ENCODE assay signal across 17 mouse cellular contexts in the genomic region with DNA sequence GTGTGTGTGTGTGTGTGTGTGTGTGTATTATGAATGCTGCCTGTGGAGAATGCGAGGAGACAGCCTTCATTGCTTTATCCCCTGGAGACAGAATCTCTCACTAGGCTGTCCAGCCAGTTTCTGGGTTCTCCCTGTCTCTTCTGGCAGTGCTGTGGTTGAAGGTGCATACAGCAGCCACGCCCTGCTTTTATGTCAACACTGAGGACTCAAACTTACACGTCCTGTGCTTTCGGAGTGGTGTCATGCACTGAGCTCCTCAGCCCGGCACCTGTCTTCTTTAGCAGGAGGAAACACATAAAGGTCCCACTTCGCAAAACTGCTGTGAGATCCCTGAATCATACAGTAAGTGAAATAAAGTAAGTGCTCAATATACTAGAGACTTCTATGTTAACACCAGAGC.
DNase-seq lines count a peak whose midpoint lies in the region; ATAC-seq and TF ChIP-seq lines count a peak whose summit lies in the region.
"Had no signal": no experiment of that assay in that cellular context is flagged by ENCODE, and none has a peak within 500 bp of the region (broad histone marks: within the 10 kb centered on the region; RNA-seq: fewer than 3 reads in every experiment).

No protein-coding gene starts in this region.

- WGBS in spleen, adult 2 months, result 48% methylated on average over 6 of the region's 6 CpGs
- 63% methylated on average over 6 of the region's 6 CpGs for WGBS in stomach, embryonic 16.5 days

- H3K27ac ChIP-seq in spleen, adult 2 months (ENCODE audit: insufficient read depth, low read length), result peak overlapping the region; percentile 65
- peak overlapping the region; percentile 48 for H3K27ac ChIP-seq in stomach, embryonic 16.5 days (ENCODE audit: low read length)
- H3K27ac ChIP-seq: embryonic facial prominence, embryonic 10.5 days; heart, embryonic 13.5 days; midbrain, embryonic 15.5 days; neural tube, embryonic 13.5 days had no signal

- peak in 1 of 2 experiments; percentile 27 for DNase-seq in spleen, adult 2 months (ENCODE audit: low read depth in 1 of 2, low spot score in 2 of 2)
- DNase-seq in spleen, adult 12 weeks (ENCODE audit: low spot score), result no peak
- peak; percentile 69 for DNase-seq in induced T-regulatory cell, adult 2 months (ENCODE audit: low read depth)
- no peak for DNase-seq in kidney, adult 18-20 months
- DNase-seq in embryo, embryonic 9.5 days (ENCODE audit: extremely low spot score), result no peak
- DNase-seq in cerebellum, postnatal 10 days, result no peak
- DNase-seq: adrenal gland, adult 2 months; cerebellum, adult 9-11 months; gastrocnemius, postnatal 25 days; lung, postnatal 14 days; retina, postnatal 1 day had no signal

- no peak for ATAC-seq in stomach, embryonic 16.5 days (ENCODE audit: insufficient read depth, low FRiP score)
- ATAC-seq: midbrain, embryonic 15.5 days; Patski had no signal

- no peaks in the 10 kb centered on the region for H3K9me3 ChIP-seq in stomach, embryonic 16.5 days (replicated peaks; ENCODE audit: control insufficient read depth, low read length)
- H3K9me3 ChIP-seq: embryonic facial prominence, embryonic 10.5 days; heart, embryonic 13.5 days; midbrain, embryonic 15.5 days; neural tube, embryonic 13.5 days had no signal

- no peaks in the 10 kb centered on the region for H3K27me3 ChIP-seq in spleen, adult 2 months (ENCODE audit: control insufficient read depth, insufficient read depth, low read length)
- H3K27me3 ChIP-seq in stomach, embryonic 16.5 days (ENCODE audit: control insufficient read depth, insufficient read depth, low read length), result no peaks in the 10 kb centered on the region
- H3K27me3 ChIP-seq: heart, embryonic 13.5 days; midbrain, embryonic 15.5 days; neural tube, embryonic 13.5 days; Patski had no signal

- no peak overlapping the region for H3K4me2 ChIP-seq in stomach, embryonic 16.5 days (ENCODE audit: low read depth, low read length)
- H3K4me2 ChIP-seq: heart, embryonic 13.5 days; midbrain, embryonic 15.5 days; neural tube, embryonic 13.5 days had no signal

- H3K36me3 ChIP-seq in spleen, adult 2 months (ENCODE audit: control insufficient read depth, insufficient read depth, low read length), result no peaks in the 10 kb centered on the region
- H3K36me3 ChIP-seq in stomach, embryonic 16.5 days (ENCODE audit: control insufficient read depth, insufficient read depth, low read length), result no peaks in the 10 kb centered on the region
- H3K36me3 ChIP-seq: midbrain, embryonic 15.5 days; neural tube, embryonic 13.5 days had no signal

- peaks cover 26% of the 10 kb centered on the region for H3K4me1 ChIP-seq in spleen, adult 2 months (ENCODE audit: control insufficient read depth, insufficient read depth, insufficient read length)
- H3K4me1 ChIP-seq in stomach, embryonic 16.5 days (ENCODE audit: control insufficient read depth, insufficient read depth, low read length), result peaks cover 18% of the 10 kb centered on the region

- TF ChIP-seq POLR2A in spleen, adult 2 months (IDR thresholded peaks at IDR 0.05; ENCODE audit: low read depth, low read length), result no peak; the same call in 1 of the 2 replicates

- H3K9ac ChIP-seq in stomach, embryonic 16.5 days (ENCODE audit: low read length), result no peak overlapping the region
- H3K9ac ChIP-seq: heart, embryonic 13.5 days; midbrain, embryonic 15.5 days; neural tube, embryonic 13.5 days had no signal

- no peak for TF ChIP-seq CTCF in spleen, adult 2 months (IDR thresholded peaks at IDR 0.05; ENCODE audit: extremely low read depth, insufficient read depth, insufficient read length, insufficient replicate concordance)

- H3K4me3 ChIP-seq in spleen, adult 2 months (ENCODE audit: extremely low read depth, insufficient read depth, insufficient read length), result no peak overlapping the region
- no peak overlapping the region for H3K4me3 ChIP-seq in stomach, embryonic 16.5 days (replicated peaks; ENCODE audit: low read length)
- H3K4me3 ChIP-seq: embryonic facial prominence, embryonic 10.5 days; heart, embryonic 13.5 days; midbrain, embryonic 15.5 days; neural tube, embryonic 13.5 days had no signal
